Mouse (Mus musculus): ENCODE data around the gene Sun1. TPM values are rescaled to one million over a fixed set of nuclear protein-coding genes. Genes with fewer than 3 reads are reported as not detected.

Gene Sun1
- polyA plus RNA-seq, 2 experiments from 2014 or later, result 36.2 to 64.2 TPM

- ATAC-seq, result no peak
These were observed 85.9 kb downstream of the Sun1 start for GRCm38 (mm10) chr5:139286142-139286941.

- no peak for ATAC-seq
These were observed 86.7 kb downstream of the Sun1 start for GRCm38 (mm10) chr5:139287099-139287498.

- ATAC-seq, result no peak
These were observed 87.3 kb downstream of the Sun1 start for GRCm38 (mm10) chr5:139287787-139288186.

GRCm38 (mm10) chr5:139288591-139288990, 88.2 kb downstream of the Sun1 start:
- ATAC-seq, result no peak

- ATAC-seq, result peak; percentile 75
These were observed 90.2 kb downstream of the Sun1 start for GRCm38 (mm10) chr5:139290467-139291259.

GRCm38 (mm10) chr5:139291811-139292560, 91.5 kb downstream of the Sun1 start:
- ATAC-seq, result no peak

GRCm38 (mm10) chr5:139294089-139294488, 93.7 kb downstream of the Sun1 start:
- ATAC-seq, result no peak

- no peak for ATAC-seq
These were observed 96.7 kb downstream of the Sun1 start for GRCm38 (mm10) chr5:139297092-139297491.

GRCm38 (mm10) chr5:139297745-139298144, 97.3 kb downstream of the Sun1 start:
- ATAC-seq, result no peak

Other genes starting within 250 kb of the Sun1 start
- gene Pdgfa, start 203.3 kb upstream of the Sun1 start, polyA plus RNA-seq (2017; shearing (Covaris generic)), result not detected
- 1 to 10 TPM in 1 of 2 experiments, under 1 TPM in 1; 0.98 to 3.1 TPM for gene Prkar1b, start 50.6 kb upstream of the Sun1 start, polyA plus RNA-seq (2017; shearing (Covaris generic))
- gene Dnaaf5, start 50.4 kb upstream of the Sun1 start, polyA plus RNA-seq (2017; shearing (Covaris generic)), result 10 to 100 TPM in 1 of 2 experiments, 1 to 10 TPM in 1; 8.2 to 16.0 TPM
- gene Get4, start 51.7 kb downstream of the Sun1 start, polyA plus RNA-seq (2017; shearing (Covaris generic)), result 10 to 100 TPM; 12.5 to 12.6 TPM
- gene Adap1, start 125.0 kb downstream of the Sun1 start, polyA plus RNA-seq (2017; shearing (Covaris generic)), result 1 to 10 TPM; 4.8 to 6.0 TPM
- gene Cox19, start 150.8 kb downstream of the Sun1 start, polyA plus RNA-seq (2017; shearing (Covaris generic)), result 10 to 100 TPM; 49.9 to 52.2 TPM
- gene Cyp2w1, start 152.0 kb downstream of the Sun1 start, polyA plus RNA-seq (2017; shearing (Covaris generic)), result not detected
- 10 to 100 TPM in 1 of 2 experiments, 1 to 10 TPM in 1; 8.1 to 11.3 TPM for gene Gpr146, start 177.1 kb downstream of the Sun1 start, polyA plus RNA-seq (2017; shearing (Covaris generic))
- not detected for gene C130050O18Rik, start 204.6 kb downstream of the Sun1 start, polyA plus RNA-seq (2017; shearing (Covaris generic))
- gene Gper1, start 222.5 kb downstream of the Sun1 start, polyA plus RNA-seq (2017; shearing (Covaris generic)), result not detected